ENCODE assay signal across 15 mouse cellular contexts in the genomic region with DNA sequence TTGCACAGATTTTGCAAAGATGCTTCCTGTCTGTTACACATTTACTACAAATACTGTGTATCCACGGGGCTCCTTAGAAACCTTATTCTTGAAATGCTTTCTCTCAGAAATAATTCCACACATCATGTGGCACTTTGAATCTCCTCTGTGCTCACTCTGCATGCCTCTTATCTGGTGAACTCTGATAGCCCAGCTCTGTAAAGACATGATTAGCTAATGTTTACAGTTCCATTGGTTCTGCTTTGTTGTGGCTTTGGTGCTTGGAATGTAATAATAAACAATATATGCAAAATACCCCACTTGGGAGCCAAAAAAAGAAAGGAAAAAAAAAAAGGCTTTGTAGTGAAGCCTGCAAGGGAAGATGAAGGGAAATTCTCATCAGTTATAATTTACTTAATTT.
"Had no signal": no experiment of that assay in that cellular context is flagged by ENCODE, and none has a peak within 500 bp of the region (broad histone marks: within the 10 kb centered on the region; RNA-seq: fewer than 3 reads in every experiment).

No protein-coding gene starts in this region.

- ATAC-seq: inflammation-experienced regulatory T-cells, adult 6 months; intestine, postnatal 0 days; midbrain, embryonic 13.5 days had no signal

- H3K9me3 ChIP-seq: limb, embryonic 12.5 days; liver, embryonic 15.5 days; midbrain, embryonic 13.5 days; neural tube, embryonic 15.5 days had no signal

- H3K27ac ChIP-seq: liver, embryonic 15.5 days; midbrain, embryonic 13.5 days; neural tube, embryonic 15.5 days; stomach, postnatal 0 days had no signal

- H3K27me3 ChIP-seq: limb, embryonic 12.5 days; liver, embryonic 15.5 days; midbrain, embryonic 13.5 days; neural tube, embryonic 15.5 days had no signal

- H3K4me3 ChIP-seq: limb, embryonic 12.5 days; liver, embryonic 15.5 days; midbrain, embryonic 13.5 days; myocyte; neural tube, embryonic 15.5 days had no signal

- H3K9ac ChIP-seq: limb, embryonic 12.5 days; liver, embryonic 15.5 days; midbrain, embryonic 13.5 days; neural tube, embryonic 15.5 days had no signal

- H3K36me3 ChIP-seq: limb, embryonic 12.5 days; liver, embryonic 15.5 days; midbrain, embryonic 13.5 days; neural tube, embryonic 15.5 days had no signal

- DNase-seq: kidney, adult 8-10 months; kidney, postnatal 25 days; layer of hippocampus, adult 9-11 months; right cerebral cortex, adult 18-20 months; right cerebral cortex, postnatal 25 days; thymus, postnatal 4 days had no signal

- H3K4me2 ChIP-seq: limb, embryonic 12.5 days; liver, embryonic 11.5 days; liver, embryonic 15.5 days; midbrain, embryonic 13.5 days; neural tube, embryonic 15.5 days had no signal
